Mouse (Mus musculus) brown adipose tissue, adult 24 weeks (tissue): Measurements from ENCODE around the gene Cbfa2t2. TPM values are rescaled to one million over a fixed set of nuclear protein-coding genes. Genes with fewer than 3 reads are reported as not detected.

Source experiments
- H3K27ac ChIP-seq: fragments of 200-500 bp; replicated peaks from 2 replicates; pipeline ENCODE4 v1.5.1; 2012; ENCODE audit warnings: low read depth, mild to moderate bottlenecking, low read length
- H3K4me1 ChIP-seq: fragments of 200-500 bp; 2 replicates; pipeline ENCODE4 v1.6.1; 2012; ENCODE audit warnings: low read length, mixed read lengths; ENCODE audit not compliant: control insufficient read depth, insufficient read depth, insufficient read length
- H3K4me3 ChIP-seq: fragments of 200-500 bp; 2 replicates; pipeline ENCODE4 v1.5.1; 2012; ENCODE audit warnings: low read depth, mild to moderate bottlenecking, low read length, moderate library complexity; ENCODE audit not compliant: insufficient read depth
- polyA plus RNA-seq: library from polyadenylated mRNA; stranded (reverse); fragments of >200 nt; gene quantifications from 2 replicates; pipeline ENCODE4 v1.2.4, GENCODE M21; 2012; ENCODE audit not compliant: missing spikeins, insufficient read depth, insufficient read length

Cbfa2t2 gene
- 6.9 and 7.9 TPM in 2 replicates for polyA plus RNA-seq

DNA sequence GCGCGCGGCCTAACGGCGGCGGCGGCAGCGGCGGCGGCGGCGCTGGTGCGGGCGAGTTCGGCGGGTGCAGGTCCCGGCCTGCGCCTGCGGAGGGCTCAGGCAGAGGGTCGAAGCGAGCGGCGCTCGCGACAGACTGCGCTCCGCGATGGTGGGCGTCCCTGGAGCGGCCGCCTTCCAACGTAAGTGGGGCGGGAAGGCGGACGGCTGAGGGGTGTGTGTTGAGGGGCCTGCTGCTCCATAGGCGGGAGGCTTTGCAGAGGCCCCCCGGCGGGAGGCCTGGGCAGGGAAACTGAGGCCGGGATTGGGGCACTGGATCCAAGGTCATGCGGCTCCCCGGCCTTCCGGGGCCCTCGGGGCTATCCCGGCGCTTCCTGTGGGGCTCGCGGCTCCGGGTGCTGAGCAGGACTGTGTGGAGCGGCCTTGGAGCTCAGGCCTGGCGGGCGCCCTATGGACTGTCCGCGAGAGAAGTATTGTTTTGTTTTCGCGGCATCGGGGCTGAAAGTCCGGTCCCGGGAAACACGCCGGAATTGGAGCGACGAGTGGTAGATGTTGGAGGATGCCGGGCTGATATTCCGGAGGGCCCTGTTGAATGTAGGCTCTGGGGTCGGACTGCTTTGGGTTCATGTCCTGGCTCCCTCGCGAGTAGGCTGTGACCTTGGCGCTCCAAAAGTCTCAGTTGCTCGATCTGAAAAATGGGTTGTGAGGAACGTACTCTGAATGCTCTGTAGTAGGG lies at the start of gene Cbfa2t2:
Gene Cbfa2t2, plus strand, starts transcription at position 24 of the 733 bp plus-strand sequence.
- H3K27ac ChIP-seq: peak within 1 kb of the TSS; percentile 68
- H3K4me1 ChIP-seq: peaks cover 3% of the 10 kb centered on the region; the same call in 1 of the 2 replicates
- H3K4me3 ChIP-seq: peak within 1 kb of the TSS; percentile 96

DNA sequence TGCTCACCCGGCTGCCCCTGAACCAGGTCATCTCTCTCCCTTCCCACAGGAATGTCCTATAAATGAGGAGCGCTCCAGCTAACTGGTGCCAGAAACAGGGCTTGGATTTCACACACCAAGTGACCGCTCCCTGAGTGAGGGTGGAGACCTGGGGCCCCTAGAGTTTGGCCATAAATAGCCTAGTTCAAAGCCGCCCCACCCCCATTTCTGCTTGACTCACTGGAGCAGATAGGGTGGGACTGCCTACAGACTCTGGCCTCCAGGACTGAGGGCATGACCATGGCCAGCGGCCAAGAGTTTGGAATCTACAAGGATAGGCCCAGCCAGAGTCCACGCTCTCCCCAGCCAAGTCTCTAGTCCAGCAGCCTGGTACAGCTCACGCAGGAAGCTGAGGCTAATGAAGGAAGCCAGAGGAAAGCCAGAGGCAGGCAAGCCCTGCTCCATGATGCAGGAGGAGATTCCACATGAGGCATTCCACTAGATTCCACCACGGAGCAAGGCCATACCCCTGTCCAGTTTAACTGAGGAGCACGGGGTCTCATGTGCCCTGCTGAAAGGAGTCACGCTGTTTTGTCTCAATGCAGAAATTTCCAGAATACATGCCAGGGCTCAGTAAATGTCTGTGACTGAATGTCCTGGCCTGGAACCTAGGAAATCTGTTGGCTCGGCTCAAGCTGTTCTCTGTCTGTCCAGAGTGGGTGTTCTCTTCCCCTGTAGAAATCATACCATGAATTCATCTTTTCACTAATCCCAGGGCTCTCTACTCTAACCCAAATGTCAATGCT lies 45.9 kb upstream of the Cbfa2t2 start:
- H3K4me3 ChIP-seq: no peak overlapping the region
- H3K4me1 ChIP-seq: peaks cover 3% of the 10 kb centered on the region; the same call in 1 of the 2 replicates
- H3K27ac ChIP-seq: peak overlapping the region; percentile 84

DNA sequence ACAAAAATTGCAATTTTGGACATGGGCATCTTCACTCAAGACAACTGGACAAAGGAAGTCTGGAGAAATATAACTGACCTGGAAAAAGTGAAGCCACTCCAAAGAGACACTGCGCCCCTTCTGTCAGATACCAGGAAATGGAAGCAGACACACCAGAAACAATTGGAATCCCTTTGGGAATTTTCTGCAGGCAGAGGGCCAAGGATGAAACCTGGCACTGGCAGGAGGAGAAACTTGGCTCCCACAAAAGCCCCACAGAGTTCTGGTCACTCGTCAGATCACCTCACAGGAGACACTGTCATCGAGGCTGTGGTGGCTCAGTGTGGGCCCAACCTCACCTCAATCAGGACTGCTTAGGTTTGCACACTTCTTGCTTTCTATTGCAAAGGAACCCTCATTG lies 41.7 kb upstream of the Cbfa2t2 start:
- H3K27ac ChIP-seq: no peak overlapping the region
- no peak overlapping the region for H3K4me3 ChIP-seq

DNA sequence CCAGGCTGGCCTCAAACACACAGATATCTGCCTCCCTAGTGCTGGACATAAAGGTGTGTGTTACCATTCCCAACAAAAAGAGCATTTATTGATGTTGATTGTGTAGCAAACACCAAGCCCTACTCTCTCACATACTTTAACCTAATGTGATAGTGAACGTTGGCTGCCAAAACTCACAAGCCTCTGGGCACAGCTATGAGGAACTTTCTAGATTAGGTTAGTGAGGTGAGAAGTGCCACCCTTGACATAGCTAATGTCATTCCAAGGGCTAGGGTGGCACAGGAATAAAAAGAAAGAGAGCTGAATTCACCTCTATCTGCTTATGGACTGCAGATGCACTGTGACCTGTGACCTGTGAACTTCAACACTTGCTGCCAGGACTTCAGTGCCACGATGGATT lies 39.8 kb upstream of the Cbfa2t2 start:
- Histone ChIP-seq H3K4me3 (no peak overlapping the region), H3K4me1 (no peaks in the 10 kb centered on the region), H3K27ac (no peak overlapping the region)

More for the DNA sequence above, 41.7 kb upstream of the Cbfa2t2 start:
- peaks cover 2% of the 10 kb centered on the region; the same call in 1 of the 2 replicates for H3K4me1 ChIP-seq

DNA sequence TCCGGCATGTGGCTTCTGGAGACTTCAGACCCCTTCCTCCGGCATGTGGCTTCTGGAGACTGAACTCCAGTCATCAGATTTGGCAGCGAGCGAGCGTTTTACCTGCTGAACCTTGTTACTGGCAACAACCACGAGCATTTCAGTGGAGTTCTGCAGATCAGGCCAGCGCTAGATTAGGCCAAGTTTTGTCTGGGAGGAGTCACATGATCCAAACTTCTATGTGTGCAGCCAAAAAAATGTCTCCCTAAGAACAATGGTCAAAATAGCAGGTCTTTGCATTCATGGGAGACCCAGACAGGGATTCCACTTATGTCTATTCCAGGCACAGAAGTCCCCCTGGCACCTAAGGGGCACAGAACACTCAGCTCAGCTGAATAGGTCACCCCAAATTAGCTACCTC lies 38.0 kb upstream of the Cbfa2t2 start:
- H3K4me3 ChIP-seq: no peak overlapping the region
- no peak overlapping the region for H3K27ac ChIP-seq
- 0 out of 2 replicates have a peak, but pooled peaks cover 2% of the 10 kb centered on the region for H3K4me1 ChIP-seq

DNA sequence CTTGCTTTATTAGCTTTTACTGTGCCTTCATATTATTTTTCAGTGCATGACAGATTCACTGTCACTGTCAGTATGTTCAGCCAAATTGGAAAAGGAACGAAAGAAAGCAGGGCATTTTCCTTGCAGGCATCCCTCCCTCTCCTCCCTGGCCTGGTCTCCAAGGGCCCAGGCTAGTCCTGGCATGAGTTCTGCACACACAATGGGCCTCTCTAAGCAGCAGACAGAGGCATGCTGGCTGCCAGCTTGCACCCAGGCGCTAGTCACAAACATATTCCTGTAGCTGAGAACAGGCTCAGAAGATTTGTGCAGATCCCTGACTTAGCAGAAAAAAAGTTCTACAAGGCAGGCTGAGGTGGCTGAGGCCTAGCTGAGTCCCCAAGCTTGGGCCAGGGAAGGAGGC lies 37.0 kb upstream of the Cbfa2t2 start:
- Histone ChIP-seq H3K4me3 (no peak overlapping the region), H3K27ac (0 out of 2 replicates have a peak overlapping the region, but pooled peaks have one; percentile 26), H3K4me1 (0 out of 2 replicates have a peak, but pooled peaks cover 6% of the 10 kb centered on the region)

DNA sequence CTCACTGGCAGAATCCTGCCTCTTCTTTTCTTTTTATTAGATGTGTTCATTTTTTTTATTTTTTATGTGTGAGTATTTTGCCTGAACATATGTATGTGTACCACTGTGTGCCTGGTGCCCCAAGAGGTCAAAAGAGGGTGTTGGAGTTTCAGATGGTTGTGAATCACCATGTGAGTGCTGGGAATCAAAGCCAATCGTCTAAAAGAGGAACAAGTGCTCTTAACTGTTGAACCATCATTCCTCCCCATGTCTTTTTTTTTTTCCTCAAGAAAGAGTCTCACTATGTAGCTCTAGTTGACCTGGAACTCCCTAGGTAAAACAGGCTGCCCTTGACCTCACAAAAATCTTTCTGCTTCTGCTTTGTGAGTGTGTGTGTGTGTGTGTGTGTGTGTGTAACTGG lies 34.3 kb upstream of the Cbfa2t2 start:
- H3K4me3 ChIP-seq: no peak overlapping the region
- 0 out of 2 replicates have a peak, but pooled peaks cover 7% of the 10 kb centered on the region for H3K4me1 ChIP-seq
- no peak overlapping the region for H3K27ac ChIP-seq

DNA sequence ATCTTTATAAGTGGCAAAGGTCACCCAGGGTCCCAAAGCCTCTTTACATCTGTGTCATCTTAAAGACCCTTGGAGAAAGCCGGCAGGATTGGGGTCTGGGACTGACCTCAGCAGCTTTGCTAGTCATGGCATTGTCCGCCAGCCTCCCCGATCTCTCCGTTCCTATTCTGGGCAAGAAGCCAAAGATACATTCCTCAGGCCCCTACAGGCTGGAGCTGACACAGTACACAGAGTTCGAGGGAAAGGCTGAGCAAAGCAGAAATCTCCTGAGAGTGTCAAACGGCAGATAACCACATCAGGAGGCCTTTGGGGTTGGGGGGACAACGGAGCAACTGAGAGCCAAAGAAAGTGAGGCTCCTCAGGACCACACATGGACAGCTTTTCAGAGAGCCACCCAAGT lies 33.5 kb upstream of the Cbfa2t2 start:
- H3K4me1 ChIP-seq: 0 out of 2 replicates have a peak, but pooled peaks cover 9% of the 10 kb centered on the region
- peak overlapping the region; percentile 50; the same call in 1 of the 2 replicates for H3K27ac ChIP-seq
- no peak overlapping the region for H3K4me3 ChIP-seq

DNA sequence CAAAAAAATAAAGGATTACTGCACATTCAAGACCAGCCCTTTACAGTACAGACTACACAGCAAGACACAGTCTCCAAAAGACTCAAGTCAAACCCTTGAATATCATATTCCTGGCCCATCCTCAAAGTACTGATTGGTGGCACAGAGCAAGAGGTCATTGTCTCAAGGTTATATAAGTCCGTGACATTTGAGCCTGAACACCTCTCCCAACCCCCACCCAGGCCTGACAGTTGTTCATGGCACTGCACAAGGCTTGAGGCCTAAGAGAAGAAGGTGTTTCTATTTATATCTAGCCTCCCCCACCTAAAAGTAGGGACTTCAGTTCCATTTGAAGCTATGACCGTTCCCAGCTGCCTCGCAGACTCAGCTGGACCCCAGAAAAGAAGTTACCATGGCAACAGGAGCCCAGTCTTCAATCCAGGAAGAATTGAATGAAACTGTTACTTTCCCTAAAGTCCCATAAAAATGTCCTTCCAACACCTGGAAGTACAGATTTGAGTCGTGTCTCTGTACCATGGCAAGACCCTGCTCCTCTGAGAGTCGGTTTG lies 30.8 kb upstream of the Cbfa2t2 start:
- H3K4me1 ChIP-seq: peaks cover 12% of the 10 kb centered on the region; the same call in 1 of the 2 replicates
- no peak overlapping the region for H3K4me3 ChIP-seq
- H3K27ac ChIP-seq: 0 out of 2 replicates have a peak overlapping the region, but pooled peaks have one; percentile 0

DNA sequence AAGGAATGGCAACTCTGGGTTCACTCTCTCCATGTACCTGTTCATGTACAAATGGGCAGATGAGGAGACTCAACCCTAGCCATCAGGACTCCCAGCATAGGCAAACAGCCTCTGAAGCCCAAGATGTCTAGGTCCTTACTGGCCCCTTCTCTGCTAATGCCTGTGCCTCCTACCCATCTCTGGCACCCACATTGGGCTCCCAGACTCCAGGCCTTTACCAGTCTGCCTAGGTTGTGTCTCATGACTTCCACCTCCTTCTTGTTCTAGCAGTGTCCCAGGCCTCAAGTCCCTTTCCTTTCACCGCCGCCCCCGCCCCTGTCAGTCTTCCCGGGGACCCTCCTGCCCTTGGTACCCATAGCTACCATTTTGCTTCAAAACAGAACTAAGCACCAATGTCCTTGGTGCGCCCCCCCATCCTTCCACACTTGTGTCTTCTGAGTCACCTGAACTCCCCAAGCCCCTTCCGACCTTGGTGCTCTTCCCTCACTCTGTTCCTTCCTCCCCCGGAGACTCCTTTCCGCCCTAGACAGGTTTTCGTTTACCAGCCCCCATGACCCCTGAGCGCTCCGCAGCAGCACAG lies 29.1 kb upstream of the Cbfa2t2 start:
- H3K27ac ChIP-seq: peak overlapping the region; percentile 73
- H3K4me3 ChIP-seq: peak overlapping the region; percentile 95
- H3K4me1 ChIP-seq: peaks cover 12% of the 10 kb centered on the region; the same call in 1 of the 2 replicates

DNA sequence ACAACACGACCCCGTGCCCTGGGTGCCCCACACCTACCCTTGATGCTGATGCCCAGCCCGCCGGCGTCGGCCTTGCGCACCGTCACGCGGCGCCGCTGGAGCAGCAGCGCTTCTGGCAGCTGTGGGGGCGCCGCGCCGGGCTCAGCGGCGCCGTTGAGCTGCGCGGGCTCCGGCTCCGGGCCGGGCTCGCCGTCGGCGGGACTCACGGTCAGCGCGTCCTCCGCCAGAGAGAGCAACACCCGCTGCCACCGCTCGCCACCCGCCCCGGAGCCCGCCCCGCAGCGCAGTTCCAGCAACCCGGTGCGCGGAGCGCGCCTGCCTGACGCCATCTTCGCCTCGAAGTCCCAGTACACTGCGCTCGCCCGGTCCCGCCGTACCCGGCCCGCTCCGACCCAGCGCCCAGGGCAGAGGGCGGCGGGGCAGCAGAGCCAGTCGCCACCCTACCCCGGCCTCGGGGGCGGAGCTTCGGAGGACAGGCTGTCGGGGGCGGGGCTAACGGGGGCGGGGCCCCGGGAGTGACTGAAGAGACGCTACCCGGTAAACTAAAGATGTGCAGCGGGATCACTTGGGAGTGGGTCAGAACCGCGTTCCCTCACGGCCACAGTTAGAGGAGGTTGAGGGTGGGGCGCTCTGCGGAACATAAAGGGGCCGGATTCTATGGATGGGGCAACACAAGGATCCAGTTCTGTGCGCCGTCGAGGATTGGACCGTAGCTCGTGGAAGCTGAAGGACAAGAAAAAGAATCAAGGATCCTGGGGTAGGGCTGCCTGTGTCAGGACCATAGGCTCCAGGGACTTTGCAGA lies 28.4 kb upstream of the Cbfa2t2 start, which contains the start of gene Snta1:
Gene Snta1, minus strand, starts transcription at position 457 of the 803 bp plus-strand sequence.
- peak within 1 kb of the TSS; percentile 95 for H3K4me3 ChIP-seq
- peak within 1 kb of the TSS; percentile 73 for H3K27ac ChIP-seq
- peaks cover 12% of the 10 kb centered on the region; the same call in 1 of the 2 replicates for H3K4me1 ChIP-seq

DNA sequence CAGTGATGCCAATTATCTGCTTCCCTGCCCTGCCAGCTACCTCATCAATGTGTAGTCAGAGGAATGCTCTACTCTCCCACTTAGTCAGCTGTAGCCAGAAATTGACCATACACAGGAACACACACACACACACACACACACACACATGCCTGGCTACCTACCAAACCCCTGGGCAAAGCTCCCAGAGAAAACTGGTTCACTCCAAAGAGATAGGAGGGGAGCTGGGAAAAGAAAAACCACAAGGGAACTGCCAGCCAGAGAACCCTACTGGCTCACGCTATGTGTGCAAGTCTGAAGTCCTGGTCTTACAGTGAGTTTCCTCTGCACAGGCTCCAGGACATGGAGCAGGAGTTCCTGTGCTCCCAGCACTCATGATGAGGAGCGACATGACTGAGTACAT lies 25.9 kb upstream of the Cbfa2t2 start:
- no peak overlapping the region for H3K4me3 ChIP-seq
- peaks cover 6% of the 10 kb centered on the region; the same call in 1 of the 2 replicates for H3K4me1 ChIP-seq
- no peak overlapping the region for H3K27ac ChIP-seq

DNA sequence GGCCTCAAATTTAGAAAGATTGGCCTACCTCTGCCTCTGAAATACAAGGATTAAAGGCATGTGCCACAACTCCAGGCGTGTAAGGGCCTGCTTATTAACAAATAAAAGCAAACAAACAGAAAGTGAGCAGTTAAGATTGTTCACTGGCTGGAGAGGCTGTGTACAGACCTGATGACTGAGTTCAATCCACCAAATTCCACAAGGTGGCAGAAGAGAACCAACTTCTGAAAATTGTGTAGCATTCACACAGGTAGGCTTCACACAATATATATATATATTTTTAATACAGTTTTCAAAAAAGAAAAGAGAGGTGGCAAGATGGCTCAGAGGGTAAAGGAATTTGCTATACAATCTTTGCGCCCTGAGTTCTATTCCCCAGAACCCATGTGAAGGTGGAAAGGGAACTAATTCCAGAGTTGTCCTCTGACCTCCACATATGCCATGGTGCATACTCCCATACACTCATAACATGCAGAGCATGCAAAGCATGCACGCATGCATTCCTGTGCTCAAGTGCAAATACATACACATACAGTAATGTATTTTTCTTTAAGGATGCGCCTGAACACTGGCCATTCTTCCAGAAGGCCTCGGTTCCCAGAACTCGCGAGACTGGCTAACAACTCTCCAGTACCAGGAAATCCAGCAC lies 24.1 kb upstream of the Cbfa2t2 start:
- peaks cover 3% of the 10 kb centered on the region; the same call in 1 of the 2 replicates for H3K4me1 ChIP-seq
- no peak overlapping the region for H3K27ac ChIP-seq

More for the DNA sequence above, 24.1 kb upstream of the Cbfa2t2 start:
- H3K4me3 ChIP-seq: no peak overlapping the region
